Mouse (Mus musculus): ENCODE data around the gene Gfod1. TPM values are rescaled to one million over a fixed set of nuclear protein-coding genes. Genes with fewer than 3 reads are reported as not detected.
A peak's percentile ranks its signal among the peaks of the same experiment; 100 is the strongest.

Gfod1 gene
- polyA plus RNA-seq, 1 experiment from 2014 or later, result 1.2 TPM

GRCm38 (mm10) chr13:43296140-43296805, 7.7 kb downstream of the Gfod1 start:
- Histone ChIP-seq H3K4me1 (peaks cover 22% of the 10 kb centered on the region), H3K4me3 (no peak overlapping the region), H3K9ac (no peak overlapping the region), H3K27ac (0 out of 2 replicates have a peak overlapping the region, but pooled peaks have one; percentile 35), H3K36me3 (no peaks in the 10 kb centered on the region), H3K9me3 (no peaks in the 10 kb centered on the region), H3K4me2 (no peak overlapping the region), H3K27me3 (peaks cover 14% of the 10 kb centered on the region)
- no peak for ATAC-seq (ENCODE audit: insufficient number of reproducible peaks, low FRiP score, low TSS enrichment, low read depth)
- WGBS, result 45% methylated on average over 7 of the region's 7 CpGs

- 84% methylated on average over 7 of the region's 7 CpGs for WGBS
- Histone ChIP-seq H3K27me3 (peaks cover 8% of the 10 kb centered on the region), H3K4me3 (no peak overlapping the region), H3K36me3 (no peaks in the 10 kb centered on the region), H3K4me2 (no peak overlapping the region), H3K9ac (no peak overlapping the region), H3K9me3 (no peaks in the 10 kb centered on the region), H3K27ac (0 out of 2 replicates have a peak overlapping the region, but pooled peaks have one; percentile 35), H3K4me1 (peaks cover 18% of the 10 kb centered on the region)
- no peak for ATAC-seq (ENCODE audit: insufficient number of reproducible peaks, low FRiP score, low TSS enrichment, low read depth)
Measured at GRCm38 (mm10) chr13:43295684-43296083, 8.3 kb downstream of the Gfod1 start.

DNA sequence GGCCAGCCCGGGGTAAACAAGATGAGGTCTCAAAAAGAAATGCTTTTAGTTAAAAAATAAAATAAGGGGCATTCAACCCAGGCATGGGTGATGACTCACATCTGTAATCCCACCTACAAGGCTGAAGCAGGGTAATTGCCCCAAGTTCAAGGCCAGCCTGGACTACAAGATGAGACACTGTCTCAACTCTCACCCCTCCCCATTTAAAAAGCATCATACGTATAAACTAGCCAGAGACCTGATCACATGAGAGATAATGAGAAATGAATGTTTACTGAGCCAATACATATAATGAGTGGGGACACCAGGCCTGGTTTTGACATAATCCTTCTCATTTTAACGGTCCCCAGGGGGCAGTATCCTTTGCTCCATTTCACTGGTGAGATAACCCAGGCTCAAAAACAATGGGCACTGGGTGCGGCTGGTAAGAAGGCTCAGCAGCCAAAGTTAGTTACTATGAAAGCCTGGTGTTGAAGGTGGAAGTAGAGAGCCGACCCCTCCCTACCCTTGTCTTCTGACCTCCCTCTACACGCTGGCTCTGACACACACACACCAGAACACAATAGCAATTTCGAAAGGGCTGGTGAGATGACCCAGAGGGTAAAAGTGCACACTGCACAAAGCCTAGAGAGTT, 8.9 kb downstream of the Gfod1 start:
- no peak overlapping the region for H3K27ac ChIP-seq
- H3K27me3 ChIP-seq, result peaks cover 2% of the 10 kb centered on the region; the same call in 1 of the 2 replicates
- peaks cover 12% of the 10 kb centered on the region for H3K4me1 ChIP-seq
- 67% methylated on average over 7 of the region's 7 CpGs for WGBS
- H3K4me2 ChIP-seq, result no peak overlapping the region
- H3K36me3 ChIP-seq, result no peaks in the 10 kb centered on the region
- no peaks in the 10 kb centered on the region for H3K9me3 ChIP-seq
- no peak for ATAC-seq (ENCODE audit: insufficient number of reproducible peaks, low FRiP score, low TSS enrichment, low read depth)
- H3K4me3 ChIP-seq, result no peak overlapping the region
- H3K9ac ChIP-seq, result no peak overlapping the region

DNA sequence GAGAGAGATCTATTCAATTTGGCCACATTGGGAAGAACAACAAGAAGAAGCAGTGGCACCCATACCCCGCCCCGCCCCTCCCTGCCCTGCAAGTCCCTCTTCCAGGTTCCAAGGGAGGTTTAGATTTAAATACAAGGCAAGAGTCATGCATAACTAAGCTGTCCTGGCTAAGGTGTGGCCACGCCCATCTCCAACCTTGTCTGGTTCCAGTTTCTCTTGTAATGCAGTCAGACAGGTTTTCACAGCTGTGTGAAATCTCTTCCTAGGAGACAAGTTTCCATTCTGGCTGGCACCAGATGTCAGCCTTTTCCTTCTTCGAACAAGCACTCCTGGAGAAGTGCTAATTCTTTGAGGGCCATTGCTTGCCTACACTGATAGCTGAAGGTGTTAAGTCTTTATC, 11.1 kb downstream of the Gfod1 start:
- H3K9ac ChIP-seq, result no peak overlapping the region
- WGBS, result 57% methylated on average over 4 of the region's 4 CpGs
- H3K27ac ChIP-seq, result no peak overlapping the region
- H3K4me1 ChIP-seq, result peaks cover 10% of the 10 kb centered on the region
- H3K9me3 ChIP-seq, result no peaks in the 10 kb centered on the region
- H3K4me3 ChIP-seq, result no peak overlapping the region
- H3K4me2 ChIP-seq, result no peak overlapping the region
- H3K36me3 ChIP-seq, result no peaks in the 10 kb centered on the region
- no peaks in the 10 kb centered on the region for H3K27me3 ChIP-seq
- ATAC-seq (ENCODE audit: insufficient number of reproducible peaks, low FRiP score, low TSS enrichment, low read depth), result no peak

- ATAC-seq (ENCODE audit: insufficient number of reproducible peaks, low FRiP score, low TSS enrichment, low read depth), result no peak
- no peak overlapping the region for H3K9ac ChIP-seq
- no peaks in the 10 kb centered on the region for H3K27me3 ChIP-seq
- H3K27ac ChIP-seq, result no peak overlapping the region
- no peak overlapping the region for H3K4me2 ChIP-seq
- H3K4me1 ChIP-seq, result no peaks in the 10 kb centered on the region
- H3K9me3 ChIP-seq, result no peaks in the 10 kb centered on the region
- 60% methylated on average over 6 of the region's 6 CpGs for WGBS
- H3K4me3 ChIP-seq, result no peak overlapping the region
- no peaks in the 10 kb centered on the region for H3K36me3 ChIP-seq
Measured at GRCm38 (mm10) chr13:43289076-43289475, 14.9 kb downstream of the Gfod1 start.

GRCm38 (mm10) chr13:43288444-43288843, 15.5 kb downstream of the Gfod1 start:
- no peak overlapping the region for H3K4me2 ChIP-seq
- no peaks in the 10 kb centered on the region for H3K36me3 ChIP-seq
- H3K27me3 ChIP-seq, result no peaks in the 10 kb centered on the region
- no peak overlapping the region for H3K9ac ChIP-seq
- H3K9me3 ChIP-seq, result no peaks in the 10 kb centered on the region
- H3K4me1 ChIP-seq, result no peaks in the 10 kb centered on the region
- no peak overlapping the region for H3K4me3 ChIP-seq
- H3K27ac ChIP-seq, result no peak overlapping the region
- WGBS, result 61% methylated on average over 4 of the region's 4 CpGs
- ATAC-seq (ENCODE audit: insufficient number of reproducible peaks, low FRiP score, low TSS enrichment, low read depth), result no peak

DNA sequence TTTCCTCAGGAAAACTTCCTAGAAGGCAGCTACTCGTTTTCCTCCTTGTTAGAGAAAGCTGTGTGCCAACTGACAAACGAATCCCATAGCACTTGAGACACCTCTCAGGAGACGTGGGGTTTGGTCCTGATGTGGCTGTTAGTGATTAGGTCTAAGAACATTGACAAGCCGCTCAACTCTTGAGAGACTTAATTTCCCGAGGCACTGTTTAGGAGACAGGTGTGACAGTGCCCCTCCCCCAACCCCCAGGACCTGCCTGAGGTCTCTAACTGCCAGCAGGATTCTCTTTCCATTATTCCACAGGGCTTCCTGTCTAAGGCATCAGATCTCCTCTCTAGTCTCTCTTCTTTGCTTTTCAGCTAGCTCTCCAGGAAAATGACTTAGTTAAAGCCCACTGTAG, 15.9 kb downstream of the Gfod1 start:
- no peak overlapping the region for H3K4me3 ChIP-seq
- no peak overlapping the region for H3K4me2 ChIP-seq
- H3K27me3 ChIP-seq, result no peaks in the 10 kb centered on the region
- ATAC-seq (ENCODE audit: insufficient number of reproducible peaks, low FRiP score, low TSS enrichment, low read depth), result no peak
- H3K27ac ChIP-seq, result no peak overlapping the region
- H3K36me3 ChIP-seq, result no peaks in the 10 kb centered on the region
- H3K9me3 ChIP-seq, result no peaks in the 10 kb centered on the region
- 25% methylated on average over 5 of the region's 5 CpGs for WGBS
- H3K4me1 ChIP-seq, result no peaks in the 10 kb centered on the region
- no peak overlapping the region for H3K9ac ChIP-seq

- Histone ChIP-seq H3K4me3 (no peak overlapping the region), H3K9ac (no peak overlapping the region), H3K4me1 (no peaks in the 10 kb centered on the region), H3K27ac (no peak overlapping the region), H3K27me3 (no peaks in the 10 kb centered on the region), H3K4me2 (no peak overlapping the region), H3K9me3 (no peaks in the 10 kb centered on the region), H3K36me3 (no peaks in the 10 kb centered on the region)
- ATAC-seq (ENCODE audit: insufficient number of reproducible peaks, low FRiP score, low TSS enrichment, low read depth), result no peak
- WGBS, result 69% methylated on average over 7 of the region's 7 CpGs
Measured at GRCm38 (mm10) chr13:43286836-43287235, 17.1 kb downstream of the Gfod1 start.

DNA sequence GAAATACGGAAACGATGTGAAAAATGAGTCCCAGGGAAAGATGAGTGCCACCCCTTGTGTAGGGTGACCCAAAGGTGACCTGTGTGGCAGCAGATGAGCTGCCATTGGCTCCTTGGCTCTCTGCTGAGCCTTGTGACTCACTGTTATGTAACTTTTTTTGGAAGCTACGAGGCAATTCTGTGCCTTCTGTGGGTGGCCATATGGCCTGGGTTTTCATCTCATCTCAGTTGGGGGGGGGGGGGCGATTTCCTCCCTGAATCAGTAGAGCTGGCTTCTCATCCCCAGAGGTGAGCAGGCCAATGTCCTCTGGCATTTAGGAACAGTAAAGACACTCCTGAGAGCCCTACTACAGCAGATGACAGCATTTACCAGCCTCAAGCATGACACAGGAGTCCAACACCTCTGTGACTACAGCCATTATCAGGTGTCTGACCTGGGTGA, 19.2 kb downstream of the Gfod1 start:
- WGBS, result 68% methylated on average over 4 of the region's 4 CpGs
- no peak overlapping the region for H3K4me3 ChIP-seq

GRCm38 (mm10) chr13:43273906-43274305, 30.1 kb downstream of the Gfod1 start:
- Histone ChIP-seq H3K9me3 (no peaks in the 10 kb centered on the region), H3K9ac (no peak overlapping the region), H3K27ac (no peak overlapping the region), H3K4me1 (peaks cover 10% of the 10 kb centered on the region; the same call in 1 of the 2 replicates), H3K36me3 (0 out of 2 replicates have a peak, but pooled peaks cover 2% of the 10 kb centered on the region), H3K27me3 (no peaks in the 10 kb centered on the region), H3K4me3 (no peak overlapping the region), H3K4me2 (no peak overlapping the region)
- WGBS, result 88% methylated on average over 14 of the region's 14 CpGs
- no peak for ATAC-seq (ENCODE audit: insufficient number of reproducible peaks, low FRiP score, low TSS enrichment, low read depth)

More for the DNA sequence above, 19.2 kb downstream of the Gfod1 start:
- Histone ChIP-seq H3K36me3 (no peaks in the 10 kb centered on the region), H3K9ac (no peak overlapping the region), H3K4me2 (no peak overlapping the region), H3K9me3 (no peaks in the 10 kb centered on the region), H3K27ac (no peak overlapping the region), H3K27me3 (no peaks in the 10 kb centered on the region), H3K4me1 (no peaks in the 10 kb centered on the region)
- no peak for ATAC-seq (ENCODE audit: insufficient number of reproducible peaks, low FRiP score, low TSS enrichment, low read depth)

GRCm38 (mm10) chr13:43272303-43273135, 31.5 kb downstream of the Gfod1 start:
- H3K9me3 ChIP-seq, result no peaks in the 10 kb centered on the region
- H3K4me2 ChIP-seq, result no peak overlapping the region
- H3K9ac ChIP-seq, result no peak overlapping the region
- no peak overlapping the region for H3K4me3 ChIP-seq
- no peaks in the 10 kb centered on the region for H3K27me3 ChIP-seq
- peaks cover 12% of the 10 kb centered on the region; the same call in 1 of the 2 replicates for H3K4me1 ChIP-seq
- 67% methylated on average over 13 of the region's 13 CpGs for WGBS
- no peak overlapping the region; the same call in 1 of the 2 replicates for H3K27ac ChIP-seq
- 0 out of 2 replicates have a peak, but pooled peaks cover 2% of the 10 kb centered on the region for H3K36me3 ChIP-seq
- ATAC-seq (ENCODE audit: insufficient number of reproducible peaks, low FRiP score, low TSS enrichment, low read depth), result no peak

- ATAC-seq (ENCODE audit: insufficient number of reproducible peaks, low FRiP score, low TSS enrichment, low read depth), result no peak
- Histone ChIP-seq H3K9me3 (no peaks in the 10 kb centered on the region), H3K27ac (no peak overlapping the region), H3K4me2 (no peak overlapping the region), H3K4me1 (peaks cover 12% of the 10 kb centered on the region; the same call in 1 of the 2 replicates), H3K4me3 (no peak overlapping the region), H3K9ac (no peak overlapping the region), H3K27me3 (no peaks in the 10 kb centered on the region), H3K36me3 (no peaks in the 10 kb centered on the region)
- 61% methylated on average over 9 of the region's 9 CpGs for WGBS
Measured at GRCm38 (mm10) chr13:43271481-43271880, 32.5 kb downstream of the Gfod1 start.

Measured in limb, embryonic 15.5 days (tissue).